Mouse (Mus musculus) myocyte (in vitro differentiated cells): ENCODE measurements at regions not wholly inside any gene's neighbourhood (a gene's known extent, or its start where the extent isn't known, plus 50 kb on each side); places are given as distances from the start of the nearest gene placed in this dataset.

Experiments used
- H3K27me3 ChIP-seq: one replicate; pipeline ENCODE4 v1.6.1; 2011; ENCODE audit not compliant: control insufficient read depth, insufficient read depth, insufficient read length
- H3K36me3 ChIP-seq: one replicate; pipeline ENCODE4 v1.6.1; 2011; ENCODE audit not compliant: control insufficient read depth, insufficient read depth
- H3K4me2 ChIP-seq: one replicate; pipeline ENCODE4 v1.6.1; 2011; ENCODE audit warnings: low read depth, control low read depth
- H3K4me3 ChIP-seq: one replicate; pipeline ENCODE4 v1.5.1; 2011; ENCODE audit warnings: mild to moderate bottlenecking, control low read depth, moderate library complexity
- H3K79me2 ChIP-seq: one replicate; pipeline ENCODE4 v1.6.1; 2011; ENCODE audit not compliant: control insufficient read depth, insufficient read depth
- H3ac ChIP-seq: one replicate; pipeline ENCODE4 v1.6.1; 2011; ENCODE audit not compliant: control insufficient read depth, insufficient read length
- CEBPB ChIP-seq: IDR thresholded peaks from 2 replicates; pipeline ENCODE4 v1.6.1; 2011; ENCODE audit warnings: mild to moderate bottlenecking, moderate library complexity; ENCODE audit not compliant: poor library complexity, insufficient read depth, severe bottlenecking
- E2F4 ChIP-seq: IDR thresholded peaks from one replicate; pipeline ENCODE4 v1.6.1; 2011; ENCODE audit warnings: mild to moderate bottlenecking, control low read depth, moderate library complexity; ENCODE audit not compliant: insufficient read depth
- MAX ChIP-seq: IDR thresholded peaks from one replicate; pipeline ENCODE4 v1.6.1; 2011; ENCODE audit warnings: low read depth, mild to moderate bottlenecking, control low read depth
- MYOD1 ChIP-seq, 3 experiments: IDR thresholded peaks; one replicate each; pipeline ENCODE4 v1.6.1; 2011; ENCODE audit warnings: control low read depth in 2 of 3, low read depth in 2 of 3, mild to moderate bottlenecking in 2 of 3, moderate library complexity in 1 of 3; ENCODE audit not compliant: insufficient read length in 2 of 3, control insufficient read depth in 1 of 3
- MYOG ChIP-seq, 3 experiments: IDR thresholded peaks; one replicate each; pipeline ENCODE4 v1.6.1; 2011; ENCODE audit warnings: control low read depth in 2 of 3, low read depth in 2 of 3, mild to moderate bottlenecking in 2 of 3; ENCODE audit not compliant: insufficient read length in 2 of 3, control insufficient read depth in 1 of 3, insufficient read depth in 1 of 3
- POLR2A ChIP-seq: IDR thresholded peaks from one replicate; pipeline ENCODE4 v1.6.1; 2011; ENCODE audit warnings: low read depth, mild to moderate bottlenecking, control low read depth, moderate library complexity; ENCODE audit not compliant: insufficient read length
- POLR2AphosphoS2 ChIP-seq: IDR thresholded peaks from one replicate; pipeline ENCODE4 v1.6.1; 2011; ENCODE audit warnings: low read depth, control low read depth; ENCODE audit not compliant: insufficient read length
- REST ChIP-seq: IDR thresholded peaks from one replicate; pipeline ENCODE4 v1.6.1; 2011; ENCODE audit warnings: mild to moderate bottlenecking, control low read depth, moderate library complexity; ENCODE audit not compliant: insufficient read depth, insufficient read length
- SRF ChIP-seq: IDR thresholded peaks from one replicate; pipeline ENCODE4 v1.6.1; 2011; ENCODE audit warnings: low read depth; ENCODE audit not compliant: control insufficient read depth, insufficient read length
- TCF12 ChIP-seq: IDR thresholded peaks from one replicate; pipeline ENCODE4 v1.6.1; 2011; ENCODE audit warnings: mild to moderate bottlenecking, control low read depth; ENCODE audit not compliant: poor library complexity, insufficient read depth, severe bottlenecking
- TCF3 ChIP-seq: IDR thresholded peaks from one replicate; pipeline ENCODE4 v1.6.1; 2011; ENCODE audit warnings: low read depth, control low read depth; ENCODE audit not compliant: insufficient read length
- USF1 ChIP-seq: IDR thresholded peaks from one replicate; pipeline ENCODE4 v1.6.1; 2011; ENCODE audit warnings: low read depth, mild to moderate bottlenecking, control low read depth, moderate library complexity

DNA sequence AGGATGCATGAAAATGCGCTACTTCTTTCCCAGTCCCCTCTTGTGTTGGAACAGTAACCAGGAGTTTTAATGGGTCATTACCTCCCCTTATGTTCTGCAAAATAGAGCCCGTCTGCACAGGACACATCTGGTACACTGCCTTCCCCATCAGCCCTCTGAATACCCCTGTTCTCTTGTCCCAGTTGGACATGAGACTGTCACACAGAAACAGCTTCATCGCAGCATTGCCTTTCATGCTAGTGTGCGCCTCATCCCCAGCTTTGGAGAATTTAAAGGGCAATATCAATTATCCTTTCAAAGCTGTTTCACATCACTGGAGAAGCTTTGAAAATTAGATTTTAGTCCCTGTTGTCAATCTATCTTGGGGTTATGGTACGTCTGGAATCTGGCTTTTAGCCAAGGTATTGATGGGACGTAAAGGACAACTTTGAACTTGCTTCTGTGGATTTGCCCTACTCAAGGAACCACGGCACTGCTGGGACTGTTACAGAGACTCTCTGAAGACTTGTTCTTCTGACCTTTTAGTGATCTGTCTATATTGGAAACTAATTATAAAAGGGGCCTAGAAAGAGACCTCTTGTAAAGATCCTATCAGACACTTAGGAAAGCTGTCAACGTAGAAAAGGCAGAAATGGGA, 341.2 kb upstream of the Tusc1 start:
- Histone ChIP-seq H3K4me3 (no peak overlapping the region), H3K27me3 (no peaks in the 10 kb centered on the region), H3K36me3 (no peaks in the 10 kb centered on the region), H3ac (no peak overlapping the region), H3K4me2 (no peak overlapping the region), H3K79me2 (no peaks in the 10 kb centered on the region)
- TF ChIP-seq E2F4, result no peak
- TF ChIP-seq USF1, result no peak
- TF ChIP-seq MYOG (IDR thresholded peaks at IDR 0.05; ENCODE audit: control insufficient read depth in 1 of 3, insufficient read depth in 1 of 3, insufficient read length in 2 of 3, low read depth in 2 of 3), result no peak
- no peak for TF ChIP-seq POLR2AphosphoS2
- no peak for TF ChIP-seq SRF
- no peak for TF ChIP-seq CEBPB
- no peak for TF ChIP-seq TCF3
- no peak for TF ChIP-seq POLR2A
- TF ChIP-seq REST, result no peak
- no peak for TF ChIP-seq MAX

DNA sequence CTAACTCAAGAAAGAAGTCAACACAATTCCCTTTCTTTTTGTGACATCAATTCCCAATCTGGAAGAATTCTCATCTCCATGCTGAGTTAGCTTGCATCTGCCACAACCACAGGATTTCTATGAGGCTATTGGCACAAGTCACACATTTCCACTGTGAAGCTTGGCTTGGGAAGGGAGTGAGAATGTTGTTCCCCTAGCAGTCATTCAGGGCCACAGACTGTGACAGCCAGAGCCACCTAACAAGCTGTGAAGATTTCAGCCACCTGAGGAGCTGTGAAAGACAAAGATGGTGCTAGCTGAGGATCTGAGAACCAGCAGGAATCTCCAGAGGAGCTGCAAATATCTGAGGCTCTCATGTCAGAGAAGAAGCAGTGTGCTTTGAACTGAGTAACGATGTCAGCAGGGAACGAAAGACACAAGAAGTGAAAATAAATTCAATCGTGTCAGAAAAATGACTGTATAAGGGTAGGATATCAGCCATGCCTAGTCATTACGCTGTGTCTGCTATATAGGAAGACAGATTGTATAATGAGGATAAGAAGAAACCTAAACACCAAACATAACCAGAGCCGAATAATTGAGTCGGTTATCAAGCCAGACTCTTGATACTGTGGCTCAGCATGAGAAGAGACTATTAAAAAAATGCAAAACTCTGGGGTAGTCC, 340.6 kb upstream of the Tusc1 start:
- Histone ChIP-seq H3ac (no peak overlapping the region), H3K36me3 (no peaks in the 10 kb centered on the region), H3K79me2 (no peaks in the 10 kb centered on the region), H3K4me3 (no peak overlapping the region), H3K4me2 (no peak overlapping the region), H3K27me3 (no peaks in the 10 kb centered on the region)
- TF ChIP-seq POLR2A, result no peak
- TF ChIP-seq SRF, result no peak
- TF ChIP-seq TCF3, result no peak
- TF ChIP-seq TCF12, result no peak
- no peak for TF ChIP-seq REST
- no peak for TF ChIP-seq CEBPB
- TF ChIP-seq MYOD1 (IDR thresholded peaks at IDR 0.05; ENCODE audit: control insufficient read depth in 1 of 3, insufficient read length in 2 of 3, low read depth in 2 of 3), result no peak
- TF ChIP-seq MAX, result no peak
- TF ChIP-seq E2F4, result no peak
- TF ChIP-seq MYOG (IDR thresholded peaks at IDR 0.05; ENCODE audit: control insufficient read depth in 1 of 3, insufficient read depth in 1 of 3, insufficient read length in 2 of 3, low read depth in 2 of 3), result no peak
- no peak for TF ChIP-seq USF1
- TF ChIP-seq POLR2AphosphoS2, result no peak

DNA sequence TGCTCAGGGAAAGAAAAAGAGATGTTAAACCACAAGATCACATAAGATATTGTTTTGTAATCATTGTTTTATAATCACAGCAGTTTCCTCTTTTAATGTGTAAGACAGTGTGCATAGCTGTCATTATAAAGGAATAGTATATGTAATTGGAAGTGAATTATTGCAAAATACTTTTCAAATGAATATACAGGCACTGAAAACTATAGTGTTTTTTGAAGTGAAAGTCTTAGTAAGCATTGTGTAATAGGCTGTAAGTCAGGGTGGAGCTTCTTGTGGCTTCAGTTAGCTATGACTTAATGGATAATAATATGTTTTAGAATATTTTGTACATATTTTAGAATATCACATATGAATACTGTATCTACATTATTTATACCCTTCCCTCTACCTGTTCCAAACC, 333.7 kb upstream of the Tusc1 start:
- H3K4me3 ChIP-seq, result no peak overlapping the region
- no peak overlapping the region for H3ac ChIP-seq
- H3K4me2 ChIP-seq, result no peak overlapping the region
- peak; percentile 67; the same call in 1 of the 2 replicates for TF ChIP-seq CEBPB
- TF ChIP-seq POLR2AphosphoS2, result no peak
- no peak for TF ChIP-seq REST
- no peaks in the 10 kb centered on the region for H3K36me3 ChIP-seq
- H3K79me2 ChIP-seq, result no peaks in the 10 kb centered on the region
- H3K27me3 ChIP-seq, result no peaks in the 10 kb centered on the region

DNA sequence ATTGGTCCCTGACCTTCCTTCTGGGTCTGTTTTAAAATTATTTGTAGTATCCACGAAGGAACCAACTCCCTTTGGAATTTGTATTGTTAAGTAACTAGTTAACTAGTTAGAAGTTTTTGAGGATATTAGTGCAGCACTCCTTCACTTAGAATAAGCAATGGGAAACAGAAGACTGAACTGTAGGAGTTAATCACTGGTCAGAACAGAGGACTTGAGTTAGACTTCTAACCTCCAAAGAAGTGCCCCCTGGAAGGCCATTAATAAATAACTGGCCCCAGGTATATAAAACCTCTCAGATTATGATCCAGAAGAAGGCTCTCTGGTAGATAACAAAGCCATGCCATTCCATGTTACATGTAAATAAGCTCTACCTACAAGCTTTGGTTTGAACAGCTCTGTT, 329.0 kb upstream of the Tusc1 start:
- no peak overlapping the region for H3K4me3 ChIP-seq
- no peak overlapping the region for H3ac ChIP-seq
- H3K27me3 ChIP-seq, result no peaks in the 10 kb centered on the region
- TF ChIP-seq POLR2AphosphoS2 (no peak), MYOG (IDR thresholded peaks at IDR 0.05; ENCODE audit: control insufficient read depth in 1 of 3, insufficient read depth in 1 of 3, insufficient read length in 2 of 3, low read depth in 2 of 3) (no peak), MAX (no peak), E2F4 (no peak), POLR2A (no peak), MYOD1 (IDR thresholded peaks at IDR 0.05; ENCODE audit: control insufficient read depth in 1 of 3, insufficient read length in 2 of 3, low read depth in 2 of 3) (no peak), SRF (no peak), REST (no peak), TCF3 (no peak), USF1 (no peak), CEBPB (no peak), TCF12 (no peak)
- no peaks in the 10 kb centered on the region for H3K79me2 ChIP-seq
- H3K36me3 ChIP-seq, result no peaks in the 10 kb centered on the region
- H3K4me2 ChIP-seq, result no peak overlapping the region

DNA sequence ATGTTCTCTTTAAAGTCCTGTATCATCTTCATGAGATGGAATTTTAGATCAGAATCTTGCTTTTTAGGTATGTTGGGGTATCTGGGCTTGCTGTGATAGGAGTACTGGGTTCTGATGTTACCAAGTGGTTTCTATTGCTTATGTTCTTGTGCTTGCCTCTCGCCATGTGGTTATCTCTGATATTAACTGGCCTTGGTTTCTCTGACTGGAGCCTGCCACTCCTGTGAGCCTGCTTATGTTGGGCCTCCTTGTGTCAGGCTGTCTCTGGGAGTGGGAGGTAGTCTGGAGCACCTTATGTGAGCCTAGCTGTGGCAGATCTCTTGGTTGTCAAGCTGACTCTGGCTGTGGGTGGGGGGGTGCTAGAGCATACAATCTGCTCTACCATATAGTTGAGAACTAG, 302.9 kb upstream of the Tusc1 start:
- no peak overlapping the region for H3K4me2 ChIP-seq
- no peak overlapping the region for H3ac ChIP-seq
- no peaks in the 10 kb centered on the region for H3K36me3 ChIP-seq
- TF ChIP-seq MAX (no peak), E2F4 (no peak), POLR2AphosphoS2 (no peak), MYOD1 (IDR thresholded peaks at IDR 0.05; ENCODE audit: control insufficient read depth in 1 of 3, insufficient read length in 2 of 3, low read depth in 2 of 3) (no peak), SRF (no peak), MYOG (IDR thresholded peaks at IDR 0.05; ENCODE audit: control insufficient read depth in 1 of 3, insufficient read depth in 1 of 3, insufficient read length in 2 of 3, low read depth in 2 of 3) (no peak), REST (no peak)
- H3K27me3 ChIP-seq, result no peaks in the 10 kb centered on the region
- H3K79me2 ChIP-seq, result no peaks in the 10 kb centered on the region
- no peak overlapping the region for H3K4me3 ChIP-seq
